Mouse (Mus musculus) heart, embryonic 16.5 days (tissue): Measurements from ENCODE around the gene Olfr1258. TPM values are rescaled to one million over a fixed set of nuclear protein-coding genes. Genes with fewer than 3 reads are reported as not detected.
"Not testable (repeated sequence)": the region's sequence is repeated elsewhere in the genome, so short reads cannot be mapped to it uniquely, and the experiment has no call there.

Source experiments
- ATAC-seq: fragments of 200-750 bp; cut with Nextera tagmentation; replicated peaks from 2 replicates; pipeline ENCODE4 v1.8.0; 2017; ENCODE audit warnings: moderate number of reproducible peaks; ENCODE audit not compliant: insufficient read depth, low FRiP score; ENCODE audit errors: extremely low read depth
- H3K27ac ChIP-seq: fragments of 300-500 bp; sonication (generic); 2 replicates; pipeline ENCODE4 v1.5.1; 2014; ENCODE audit warnings: mild to moderate bottlenecking, low read length, control low read depth, moderate library complexity
- H3K27me3 ChIP-seq: fragments of 300-500 bp; sonication (generic); 2 replicates; pipeline ENCODE4 v1.6.1; 2014; ENCODE audit warnings: low read length, mixed read lengths; ENCODE audit not compliant: control insufficient read depth, insufficient read depth
- H3K36me3 ChIP-seq: fragments of 300-500 bp; sonication (generic); 2 replicates; pipeline ENCODE4 v1.6.1; 2014; ENCODE audit not compliant: control insufficient read depth, insufficient read depth
- H3K4me1 ChIP-seq: fragments of 300-500 bp; sonication (generic); 2 replicates; pipeline ENCODE4 v1.6.1; 2014; ENCODE audit warnings: low read length, mixed read lengths; ENCODE audit not compliant: control insufficient read depth, insufficient read depth
- H3K4me2 ChIP-seq: fragments of 300-500 bp; sonication (generic); 2 replicates; pipeline ENCODE4 v1.6.1; 2014; ENCODE audit warnings: low read depth, mild to moderate bottlenecking, control low read depth, low read length
- H3K4me3 ChIP-seq: fragments of 300-500 bp; sonication (generic); 2 replicates; pipeline ENCODE4 v1.5.1; 2014; ENCODE audit warnings: mild to moderate bottlenecking, control low read depth, low read length
- H3K9ac ChIP-seq: fragments of 300-500 bp; sonication (generic); 2 replicates; pipeline ENCODE4 v1.6.1; 2014; ENCODE audit warnings: low read length, control low read depth
- H3K9me3 ChIP-seq: fragments of 300-500 bp; sonication (generic); replicated peaks from 2 replicates; pipeline ENCODE4 v1.6.1; 2016; ENCODE audit warnings: low read length; ENCODE audit not compliant: control insufficient read depth
- WGBS: fragments of 180-500 bp; shearing (Covaris S2); extraction: QIAGEN DNeasy Blood & Tissue Kit; methylation state at CpG from one replicate; pipeline ENCODE4 v1.1.7; 2014; 5-methylcytosine and 5-hydroxymethylcytosine counted together
- polyA plus RNA-seq: library from polyadenylated mRNA; unstranded; fragments of >200 nt; fragmentation: Nextera tagmentation; extraction: Ambion mirVana; gene quantifications from 2 replicates; pipeline ENCODE4 v1.2.1, GENCODE M21; 2015

Olfr1258 gene
- polyA plus RNA-seq, result not detected in 2 replicates

DNA sequence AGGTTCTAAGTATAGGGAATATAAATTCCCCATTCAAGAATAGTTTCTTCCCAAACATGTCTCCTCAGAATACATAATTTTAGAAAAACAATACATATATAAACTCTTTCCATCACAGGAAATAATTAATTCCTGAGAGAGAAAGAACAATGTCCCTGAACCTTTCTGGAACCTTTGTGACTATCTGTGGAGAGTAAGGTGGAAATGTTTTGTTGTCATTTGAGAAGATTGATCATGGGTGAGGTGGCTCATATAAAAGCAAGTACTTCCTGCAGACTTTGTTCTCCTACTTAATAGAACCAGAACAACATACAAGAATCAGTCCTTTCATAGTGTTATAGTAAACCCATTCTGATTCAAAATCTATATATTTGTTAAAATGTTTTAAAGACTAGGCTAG is at the start of gene Olfr1258:
Gene Olfr1258, plus strand, starts transcription at position 301 of the 400 bp plus-strand sequence.
- no peak for ATAC-seq
- H3K36me3 ChIP-seq, result no peaks in the 10 kb centered on the region
- H3K9ac ChIP-seq, result no peak within 1 kb of the TSS
- H3K9me3 ChIP-seq, result no peaks in the 10 kb centered on the region
- no peak within 1 kb of the TSS for H3K4me3 ChIP-seq
- H3K4me1 ChIP-seq, result no peaks in the 10 kb centered on the region
- H3K4me2 ChIP-seq, result no peak within 1 kb of the TSS
- no peak within 1 kb of the TSS for H3K27ac ChIP-seq
- no peaks in the 10 kb centered on the region for H3K27me3 ChIP-seq

DNA sequence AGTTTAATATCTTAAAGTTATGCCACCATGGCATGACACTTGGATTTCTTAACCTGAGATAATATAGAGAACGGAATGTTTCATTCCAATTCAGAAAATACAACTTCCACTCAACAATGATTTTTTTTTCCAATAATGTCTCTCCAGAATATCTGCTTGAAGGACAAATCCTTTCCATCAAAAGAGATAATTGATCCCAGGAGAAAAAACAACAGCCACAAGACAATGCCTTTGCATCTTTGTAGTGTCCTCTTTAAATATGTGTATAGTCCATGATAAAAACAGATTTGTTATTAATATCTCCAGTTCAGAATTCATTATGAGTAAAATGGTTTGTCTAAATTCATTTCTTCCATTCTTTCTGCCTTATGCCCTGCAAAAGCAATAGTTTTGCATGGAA is 49.0 kb upstream of the Olfr1258 start, which contains the start of gene Olfr1257:
Gene Olfr1257, plus strand, starts transcription at position 301 of the 400 bp plus-strand sequence.
- Histone ChIP-seq H3K4me1 (no peaks in the 10 kb centered on the region), H3K9me3 (no peaks in the 10 kb centered on the region), H3K4me2 (no peak within 1 kb of the TSS), H3K27ac (no peak within 1 kb of the TSS), H3K27me3 (no peaks in the 10 kb centered on the region), H3K36me3 (no peaks in the 10 kb centered on the region), H3K4me3 (no peak within 1 kb of the TSS), H3K9ac (no peak within 1 kb of the TSS)
- WGBS, result 79% methylated on average over 1 of the region's 1 CpGs
- no peak for ATAC-seq

DNA sequence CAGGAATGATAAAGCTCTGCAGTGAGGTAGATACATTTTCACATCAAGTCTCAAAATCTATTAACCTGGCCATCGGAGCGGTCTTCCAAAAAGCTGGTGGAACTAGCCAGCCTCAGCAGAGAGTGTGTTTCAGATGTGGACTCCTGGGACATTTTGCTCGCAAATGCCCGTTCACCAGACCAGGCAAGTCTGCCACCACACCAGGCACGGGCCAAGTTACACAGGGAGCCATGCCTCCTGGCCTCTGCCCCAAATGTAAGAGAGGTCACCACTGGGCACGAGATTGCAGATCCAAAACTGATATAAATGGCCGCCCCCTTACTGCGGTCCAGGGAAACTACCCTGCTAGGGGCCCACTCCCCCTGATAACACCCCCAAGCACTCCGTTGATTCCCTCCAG is 14.5 kb upstream of the Olfr1258 start:
- not testable (repeated sequence) for H3K9me3 ChIP-seq, ATAC-seq, H3K27me3 ChIP-seq, H3K27ac ChIP-seq, H3K4me1 ChIP-seq, H3K36me3 ChIP-seq, H3K4me3 ChIP-seq, H3K4me2 ChIP-seq, H3K9ac ChIP-seq
- 87% methylated on average over 9 of the region's 9 CpGs for WGBS

DNA sequence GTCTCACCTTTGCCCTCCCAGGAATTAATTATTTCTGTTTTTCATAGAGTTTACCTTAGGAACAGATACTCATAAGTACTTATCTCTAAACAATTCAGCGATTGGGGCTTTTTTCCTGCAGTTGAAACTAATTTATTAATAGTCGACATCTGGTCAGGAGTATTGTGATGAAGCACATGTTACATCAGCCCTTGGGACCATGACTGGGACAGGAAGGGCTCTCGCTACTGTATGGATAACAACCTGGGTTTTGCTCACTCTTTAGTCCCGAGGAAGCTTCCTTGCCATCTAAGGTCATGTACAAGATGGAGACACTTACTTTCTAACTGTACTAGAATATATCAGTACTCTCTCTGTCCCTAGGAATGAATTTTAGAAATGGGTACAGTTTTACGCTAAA is 21.5 kb downstream of the Olfr1258 start, which contains the start of gene Olfr1259:
Gene Olfr1259, minus strand, starts transcription at position 101 of the 400 bp plus-strand sequence.
- ATAC-seq, result no peak
- no peak within 1 kb of the TSS for H3K4me2 ChIP-seq
- no peak within 1 kb of the TSS for H3K9ac ChIP-seq
- WGBS, result 70% methylated on average over 5 of the region's 5 CpGs
- H3K4me1 ChIP-seq, result no peaks in the 10 kb centered on the region
- no peaks in the 10 kb centered on the region for H3K36me3 ChIP-seq
- H3K27ac ChIP-seq, result no peak within 1 kb of the TSS
- H3K4me3 ChIP-seq, result no peak within 1 kb of the TSS
- H3K27me3 ChIP-seq, result no peaks in the 10 kb centered on the region
- H3K9me3 ChIP-seq, result no peaks in the 10 kb centered on the region

DNA sequence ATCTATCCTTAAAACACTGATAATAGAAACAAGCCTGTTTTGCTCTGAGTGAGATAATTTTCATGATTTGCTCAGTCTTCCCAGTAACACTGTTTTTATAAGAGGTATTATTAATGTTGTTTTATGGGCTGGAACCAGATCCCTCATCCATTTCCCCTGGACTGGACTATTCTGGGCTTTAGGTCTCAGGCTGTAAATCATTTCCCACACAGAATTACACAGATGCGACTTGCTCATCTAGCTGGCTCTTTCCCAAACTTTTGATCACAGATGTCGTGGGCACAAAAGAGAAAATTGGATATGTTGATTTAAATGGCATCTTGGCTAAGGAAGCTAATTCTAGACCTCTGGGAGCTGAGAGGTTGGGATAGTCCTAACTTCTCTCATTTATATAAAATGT is 47.1 kb downstream of the Olfr1258 start, which contains the start of gene Olfr1260:
Gene Olfr1260, plus strand, starts transcription at position 157 of the 400 bp plus-strand sequence.
- H3K27ac ChIP-seq, result no peak within 1 kb of the TSS
- no peak within 1 kb of the TSS for H3K4me2 ChIP-seq
- no peak within 1 kb of the TSS for H3K9ac ChIP-seq
- no peaks in the 10 kb centered on the region for H3K9me3 ChIP-seq
- WGBS, result 63% methylated on average over 2 of the region's 2 CpGs
- H3K36me3 ChIP-seq, result no peaks in the 10 kb centered on the region
- H3K4me1 ChIP-seq, result no peaks in the 10 kb centered on the region
- ATAC-seq, result no peak
- H3K4me3 ChIP-seq, result no peak within 1 kb of the TSS
- H3K27me3 ChIP-seq, result no peaks in the 10 kb centered on the region

DNA sequence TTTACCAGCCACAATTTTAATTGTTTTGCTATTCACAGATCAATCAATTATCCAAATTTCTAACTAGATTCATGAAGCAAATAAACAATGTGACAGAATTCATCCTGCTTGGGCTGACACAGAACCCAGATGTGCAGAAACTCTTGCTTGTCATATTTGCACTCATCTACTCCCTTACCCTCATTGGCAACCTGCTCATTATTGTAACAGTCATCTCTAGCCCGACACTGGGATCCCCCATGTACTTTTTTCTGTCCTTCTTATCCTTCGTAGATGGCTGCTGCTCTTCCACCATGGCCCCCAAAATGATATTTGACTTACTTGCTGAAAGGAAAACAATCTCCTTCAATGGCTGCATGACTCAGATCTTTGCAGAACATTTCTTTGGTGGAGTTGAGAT is 50.6 kb downstream of the Olfr1258 start:
- no peak for ATAC-seq

More for the DNA sequence above, 50.6 kb downstream of the Olfr1258 start:
- Histone ChIP-seq H3K4me1 (no peaks in the 10 kb centered on the region), H3K9ac (no peak overlapping the region), H3K9me3 (no peaks in the 10 kb centered on the region), H3K36me3 (no peaks in the 10 kb centered on the region), H3K27me3 (no peaks in the 10 kb centered on the region), H3K4me3 (no peak overlapping the region), H3K4me2 (no peak overlapping the region), H3K27ac (no peak overlapping the region)
- 73% methylated on average over 2 of the region's 2 CpGs for WGBS

Other genes with a start within 250 kb of the Olfr1258 start
- not detected in 2 replicates for gene Olfr1252, start 202.3 kb upstream of the Olfr1258 start, polyA plus RNA-seq
- gene Olfr1253, start 170.2 kb upstream of the Olfr1258 start, polyA plus RNA-seq, result not detected in 2 replicates
- gene Olfr1254, start 133.7 kb upstream of the Olfr1258 start, polyA plus RNA-seq, result not detected in 2 replicates
- gene Olfr1255, start 115.3 kb upstream of the Olfr1258 start, polyA plus RNA-seq, result not detected in 2 replicates
- not detected in 2 replicates for gene Olfr1256, start 85.8 kb upstream of the Olfr1258 start, polyA plus RNA-seq
- gene Olfr48, start 79.1 kb upstream of the Olfr1258 start, polyA plus RNA-seq, result not detected in 2 replicates
- gene Olfr1257, start 48.9 kb upstream of the Olfr1258 start, polyA plus RNA-seq, result not detected in 2 replicates
- not detected in 2 replicates for gene Olfr1259, start 21.4 kb downstream of the Olfr1258 start, polyA plus RNA-seq
- not detected in 2 replicates for gene Olfr1260, start 47.0 kb downstream of the Olfr1258 start, polyA plus RNA-seq
- gene Olfr1261, start 63.9 kb downstream of the Olfr1258 start, polyA plus RNA-seq, result not detected in 2 replicates
- gene Olfr1262, start 72.8 kb downstream of the Olfr1258 start, polyA plus RNA-seq, result not detected in 2 replicates
- gene Olfr1263, start 84.8 kb downstream of the Olfr1258 start, polyA plus RNA-seq, result not detected in 2 replicates
- not detected in 2 replicates for gene Olfr1264, start 98.3 kb downstream of the Olfr1258 start, polyA plus RNA-seq
- not detected in 2 replicates for gene Olfr1265, start 108.0 kb downstream of the Olfr1258 start, polyA plus RNA-seq
- not detected in 2 replicates for gene Olfr140, start 136.3 kb downstream of the Olfr1258 start, polyA plus RNA-seq
- gene Olfr1269, start 194.1 kb downstream of the Olfr1258 start, polyA plus RNA-seq, result not detected in 2 replicates
- not detected in 2 replicates for gene Olfr32, start 215.0 kb downstream of the Olfr1258 start, polyA plus RNA-seq
- gene Olfr1270, start 225.8 kb downstream of the Olfr1258 start, polyA plus RNA-seq, result not detected in 2 replicates